Mouse (Mus musculus) E14TG2a.4 (cell line): ENCODE measurements around the gene Gm20388.

Experiments used
- CTCF ChIP-seq: conservative IDR thresholded peaks from 2 replicates; pipeline ENCODE4 v1.5.1; 2014; ENCODE audit warnings: low read length
- NANOG ChIP-seq: IDR thresholded peaks from 2 replicates; pipeline ENCODE4 v1.6.1; 2014; ENCODE audit warnings: borderline replicate concordance, low read length, mixed read lengths

- TF ChIP-seq CTCF: no peak
- TF ChIP-seq NANOG: no peak
Observed at GRCm38 (mm10) chr8:120492193-120492880, 581.7 kb downstream of the Gm20388 start.
